Mouse (Mus musculus): ENCODE results near the gene Gm8797.

DNA sequence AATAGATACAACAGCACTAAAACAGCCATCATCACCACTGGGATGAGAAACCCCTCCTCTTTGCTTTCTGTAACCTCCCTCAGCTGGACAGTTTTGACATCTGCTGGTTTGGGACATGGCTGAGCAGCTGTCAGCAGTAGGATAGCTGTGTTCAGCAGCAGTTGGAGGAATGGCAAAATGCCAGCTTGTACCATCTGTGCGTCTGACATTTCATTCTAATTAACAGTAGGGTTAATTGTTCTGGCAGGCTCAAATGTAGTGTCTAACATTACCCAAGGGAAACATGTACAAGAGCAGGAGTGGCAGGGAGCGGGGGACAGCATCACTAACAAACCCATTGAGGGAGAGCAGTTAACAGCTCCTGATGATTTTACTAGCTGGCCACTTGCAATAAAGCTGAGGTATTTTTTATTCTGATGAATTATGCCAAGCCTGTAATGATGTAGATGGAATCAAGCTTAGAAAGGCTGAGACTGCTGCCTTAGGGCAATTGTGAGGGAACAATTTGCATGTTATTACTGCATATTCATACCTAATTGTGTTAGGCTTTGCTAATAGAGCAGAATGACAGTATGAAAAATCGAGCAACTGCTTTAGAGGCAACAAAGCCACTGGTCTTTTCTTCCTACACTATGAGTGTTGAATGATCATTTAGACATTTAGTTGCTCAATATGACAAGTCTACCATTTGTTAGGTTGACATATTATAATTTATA, 4.3 kb downstream of the Gm8797 start:
- TF ChIP-seq CTCF (IDR thresholded peaks at IDR 0.05; ENCODE audit: control insufficient read depth, insufficient read depth, low read length) (no peak), POLR2A (IDR thresholded peaks at IDR 0.05; ENCODE audit: borderline replicate concordance, control insufficient read depth, low read depth, low read length) (no peak)

Data from bone marrow, adult 2 months (tissue).